Mouse (Mus musculus): Measurements from ENCODE around the gene Blcap. TPM values are rescaled to one million over a fixed set of nuclear protein-coding genes. Genes with fewer than 3 reads are reported as not detected.

The Blcap gene
- total and polyA plus RNA-seq, 3 experiments, result 54.3 to 62.4 (median 55.6) TPM

- DNase-seq, result peak in 1 of 2 experiments; percentile 12
- Histone ChIP-seq H3K36me3 (ENCODE audit: control insufficient read depth, insufficient read depth, low read length) (no peaks in the 10 kb centered on the region; the same call in 1 of the 2 replicates), H3K4me3 (no peak overlapping the region), H3K27me3 (ENCODE audit: control insufficient read depth, insufficient read depth, low read length) (no peaks in the 10 kb centered on the region), H3K9ac (ENCODE audit: low read depth, low read length) (no peak overlapping the region), H3K27ac (no peak overlapping the region), H3K79me2 (replicated peaks; ENCODE audit: control insufficient read depth, insufficient read depth, low read length) (peaks cover 4% of the 10 kb centered on the region), H3K4me1 (ENCODE audit: control insufficient read depth, insufficient read depth, low read length) (peaks cover 4% of the 10 kb centered on the region)
- 55% methylated on average over 9 of the region's 9 CpGs for WGBS
- TF ChIP-seq POLR2A (IDR thresholded peaks at IDR 0.05; ENCODE audit: insufficient read depth, low read depth, low read length) (no peak), EP300 (IDR thresholded peaks at IDR 0.05; ENCODE audit: insufficient read depth, low read depth, low read length) (no peak), CTCF (IDR thresholded peaks at IDR 0.05) (no peak)
- intact Hi-C loops (cut with DNase I), result loop anchor here (2.0 kb wide), 1 partner anchor 283 kb away; no protein-coding TSS in a partner anchor
Observed at GRCm38 (mm10) chr2:157569796-157570485, 1.1 kb downstream of the Blcap start.

GRCm38 (mm10) chr2:157568881-157569280 is 2.2 kb downstream of the Blcap start:
- TF ChIP-seq CTCF (IDR thresholded peaks at IDR 0.05) (no peak), POLR2A (IDR thresholded peaks at IDR 0.05; ENCODE audit: insufficient read depth, low read depth, low read length) (no peak)
- Histone ChIP-seq H3K79me2 (replicated peaks; ENCODE audit: control insufficient read depth, insufficient read depth, low read length) (peaks cover 4% of the 10 kb centered on the region), H3K36me3 (ENCODE audit: control insufficient read depth, insufficient read depth, low read length) (no peaks in the 10 kb centered on the region; the same call in 1 of the 2 replicates), H3K4me1 (ENCODE audit: control insufficient read depth, insufficient read depth, low read length) (peaks cover 4% of the 10 kb centered on the region), H3K27ac (no peak overlapping the region), H3K9ac (ENCODE audit: low read depth, low read length) (no peak overlapping the region), H3K27me3 (ENCODE audit: control insufficient read depth, insufficient read depth, low read length) (no peaks in the 10 kb centered on the region), H3K4me3 (no peak overlapping the region)
- peak in 1 of 2 experiments; percentile 5 for DNase-seq
- 27% methylated on average over 2 of the region's 2 CpGs for WGBS
- intact Hi-C loops (cut with DNase I), result no loop called here

DNA sequence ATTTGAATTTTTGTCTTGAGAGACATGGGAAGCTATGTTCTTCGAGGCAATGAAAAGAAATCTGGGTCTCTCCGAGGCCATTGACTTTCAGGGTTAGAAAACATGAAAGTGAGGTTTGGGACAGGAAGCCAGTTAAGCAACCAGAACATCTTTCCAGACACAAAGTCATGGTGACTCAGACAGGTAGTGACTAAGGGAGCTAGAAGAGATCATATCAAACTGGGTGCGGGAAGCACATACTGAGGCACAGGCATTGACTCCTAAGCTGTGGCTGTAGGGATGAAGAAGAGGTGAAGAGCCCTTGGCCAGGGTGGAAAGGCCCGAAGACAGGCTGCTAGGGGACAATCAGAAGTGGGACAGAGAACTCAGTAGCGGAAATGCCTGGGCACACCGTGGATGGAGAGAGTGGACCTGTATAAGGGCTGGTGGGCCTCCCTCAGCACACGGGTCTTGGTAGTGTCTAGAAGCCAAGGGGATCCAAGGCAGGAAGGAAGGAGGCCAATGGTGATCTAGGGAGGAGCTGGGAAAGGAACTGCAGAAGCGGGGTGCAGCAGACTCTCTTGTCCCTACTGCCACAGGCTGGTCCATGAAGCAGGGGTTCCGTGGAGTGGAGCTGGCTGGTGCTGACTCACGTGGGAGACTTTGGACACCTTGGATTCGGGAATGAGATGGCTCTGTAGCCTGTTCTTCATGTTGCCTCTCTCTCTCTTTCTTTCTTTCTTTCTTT is 3.7 kb downstream of the Blcap start:
- intact Hi-C loops (cut with DNase I), result no loop called here
- WGBS, result 74% methylated on average over 11 of the region's 11 CpGs
- peak overlapping the region; percentile 94 for H3K4me3 ChIP-seq
- H3K9ac ChIP-seq (ENCODE audit: low read depth, low read length), result no peak overlapping the region
- TF ChIP-seq POLR2A (IDR thresholded peaks at IDR 0.05; ENCODE audit: insufficient read depth, low read depth, low read length) (no peak), EP300 (IDR thresholded peaks at IDR 0.05; ENCODE audit: insufficient read depth, low read depth, low read length) (no peak), CTCF (IDR thresholded peaks at IDR 0.05) (no peak)
- peak in 1 of 2 experiments; percentile 12 for DNase-seq
- H3K4me1 ChIP-seq (ENCODE audit: control insufficient read depth, insufficient read depth, low read length), result peaks cover 4% of the 10 kb centered on the region
- H3K79me2 ChIP-seq (replicated peaks; ENCODE audit: control insufficient read depth, insufficient read depth, low read length), result peaks cover 4% of the 10 kb centered on the region
- peak overlapping the region; percentile 99; the same call in 1 of the 2 replicates for H3K27ac ChIP-seq
- no peaks in the 10 kb centered on the region; the same call in 1 of the 2 replicates for H3K36me3 ChIP-seq (ENCODE audit: control insufficient read depth, insufficient read depth, low read length)
- no peaks in the 10 kb centered on the region for H3K27me3 ChIP-seq (ENCODE audit: control insufficient read depth, insufficient read depth, low read length)

DNA sequence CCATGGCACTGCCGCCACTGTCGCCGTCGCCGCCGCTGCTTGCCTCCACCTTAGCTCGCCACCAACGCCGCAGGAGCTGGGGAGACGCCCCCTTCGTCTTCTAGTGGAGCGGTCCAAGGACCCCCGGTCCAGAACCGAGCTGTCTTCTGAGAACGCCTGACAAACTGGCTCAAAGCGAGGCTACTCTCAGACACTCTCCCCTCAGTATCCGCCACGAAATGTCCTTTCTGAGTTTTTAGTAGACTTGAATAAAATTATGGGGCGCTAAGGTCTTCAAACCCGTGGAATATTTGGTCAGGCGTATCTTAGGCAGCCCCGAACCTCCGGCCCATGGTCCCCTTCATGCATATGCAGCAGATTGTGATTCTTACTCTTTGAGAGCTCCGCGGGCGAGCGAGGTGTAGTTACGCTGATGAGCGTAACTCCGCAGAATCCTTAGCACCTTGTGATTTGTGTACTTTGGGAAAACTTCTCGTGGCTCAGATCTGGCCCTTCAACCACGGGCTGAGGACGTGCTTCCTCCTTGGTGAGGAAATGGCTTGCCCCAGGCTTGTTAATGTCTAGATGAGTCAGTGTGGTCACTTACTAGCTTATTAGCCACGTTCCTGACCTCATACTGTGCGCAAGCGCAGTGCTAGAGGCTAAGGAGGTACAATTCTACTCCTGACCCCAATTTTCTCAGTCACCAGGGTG is 4.7 kb downstream of the Blcap start:
- intact Hi-C loops (cut with DNase I), result no loop called here
- TF ChIP-seq EP300 (IDR thresholded peaks at IDR 0.05; ENCODE audit: insufficient read depth, low read depth, low read length) (peak; percentile 78), POLR2A (IDR thresholded peaks at IDR 0.05; ENCODE audit: insufficient read depth, low read depth, low read length) (peak; percentile 97), CTCF (IDR thresholded peaks at IDR 0.05) (no peak)
- peaks cover 4% of the 10 kb centered on the region for H3K4me1 ChIP-seq (ENCODE audit: control insufficient read depth, insufficient read depth, low read length)

GRCm38 (mm10) chr2:157565898-157566259 is 5.2 kb downstream of the Blcap start:
- 1% methylated on average over 35 of the region's 35 CpGs for whole genome bisulfite sequencing
- Histone ChIP-seq H3K27me3 (ENCODE audit: control insufficient read depth, insufficient read depth, low read length) (no peaks in the 10 kb centered on the region), H3K36me3 (ENCODE audit: control insufficient read depth, insufficient read depth, low read length) (no peaks in the 10 kb centered on the region; the same call in 1 of the 2 replicates), H3K79me2 (replicated peaks; ENCODE audit: control insufficient read depth, insufficient read depth, low read length) (peaks cover 4% of the 10 kb centered on the region), H3K4me3 (peak overlapping the region; percentile 94), H3K9ac (ENCODE audit: low read depth, low read length) (peak overlapping the region; percentile 100), H3K27ac (peak overlapping the region; percentile 99), H3K4me1 (ENCODE audit: control insufficient read depth, insufficient read depth, low read length) (peaks cover 4% of the 10 kb centered on the region)
- no peak for DNase-seq
- intact Hi-C loops (cut with DNase I), result no loop called here
- TF ChIP-seq EP300 (IDR thresholded peaks at IDR 0.05; ENCODE audit: insufficient read depth, low read depth, low read length) (no peak), CTCF (IDR thresholded peaks at IDR 0.05) (no peak), POLR2A (IDR thresholded peaks at IDR 0.05; ENCODE audit: insufficient read depth, low read depth, low read length) (no peak)

More for the DNA sequence above, 4.7 kb downstream of the Blcap start:
- Histone ChIP-seq H3K27me3 (ENCODE audit: control insufficient read depth, insufficient read depth, low read length) (no peaks in the 10 kb centered on the region), H3K4me3 (peak overlapping the region; percentile 94), H3K36me3 (ENCODE audit: control insufficient read depth, insufficient read depth, low read length) (no peaks in the 10 kb centered on the region; the same call in 1 of the 2 replicates), H3K79me2 (replicated peaks; ENCODE audit: control insufficient read depth, insufficient read depth, low read length) (peaks cover 4% of the 10 kb centered on the region), H3K27ac (peak overlapping the region; percentile 99), H3K9ac (ENCODE audit: low read depth, low read length) (peak overlapping the region; percentile 100)
- WGBS, result under 1% methylated on average over 36 of the region's 36 CpGs
- DNase-seq, result peak; percentile 90
